Mouse (Mus musculus) layer of hippocampus, postnatal 25 days (tissue): ENCODE measurements around the gene Cybrd1. TPM values are rescaled to one million over a fixed set of nuclear protein-coding genes. Genes with fewer than 3 reads are reported as not detected.
A peak's percentile ranks its signal among the peaks of the same experiment; 100 is the strongest.

Experiments
- DNase-seq, 2 experiments: peaks; one replicate each; pipeline ENCODE4 v3.0.0; 2022; ENCODE audit warnings: mixed read lengths in 2 of 2, low spot score in 1 of 2; ENCODE audit errors: extremely low spot score in 1 of 2
- total RNA-seq, 2 experiments: library from RNA; stranded (reverse); gene quantifications; 2 replicates each; pipeline ENCODE4 v1.2.3; 2021

The Cybrd1 gene
- total RNA-seq = 1 to 10 TPM; 4.5 to 5.4 TPM

- no peak for DNase-seq
These were observed at the start of gene Cybrd1 for GRCm38 (mm10) chr2:71117797-71118708. Gene Cybrd1, plus strand, starts transcription at chr2:71117923.

- no peak for DNase-seq
These were observed 46.1 kb upstream of the Cybrd1 start for GRCm38 (mm10) chr2:71071601-71072000.

GRCm38 (mm10) chr2:71073330-71073729, 44.4 kb upstream of the Cybrd1 start:
- no peak for DNase-seq

GRCm38 (mm10) chr2:71073828-71074227, 43.9 kb upstream of the Cybrd1 start:
- no peak for DNase-seq

- DNase-seq = peak in 1 of 2 experiments; percentile 24
These were observed 35.3 kb upstream of the Cybrd1 start for GRCm38 (mm10) chr2:71082416-71082815.

- DNase-seq = no peak
These were observed 34.1 kb upstream of the Cybrd1 start for GRCm38 (mm10) chr2:71083454-71084193.

- DNase-seq = no peak
These were observed 28.0 kb upstream of the Cybrd1 start for GRCm38 (mm10) chr2:71089766-71090165.

- DNase-seq = no peak
These were observed 26.9 kb upstream of the Cybrd1 start for GRCm38 (mm10) chr2:71090660-71091445.

GRCm38 (mm10) chr2:71096170-71096569, 21.6 kb upstream of the Cybrd1 start:
- DNase-seq = no peak

- no peak for DNase-seq
These were observed 15.0 kb upstream of the Cybrd1 start for GRCm38 (mm10) chr2:71102621-71103291.

GRCm38 (mm10) chr2:71103292-71103680, 14.4 kb upstream of the Cybrd1 start:
- no peak for DNase-seq

- no peak for DNase-seq
These were observed 13.0 kb upstream of the Cybrd1 start for GRCm38 (mm10) chr2:71104696-71105095.

- DNase-seq = no peak
These were observed 12.1 kb upstream of the Cybrd1 start for GRCm38 (mm10) chr2:71105469-71106215.

- DNase-seq = no peak
These were observed 10.5 kb upstream of the Cybrd1 start for GRCm38 (mm10) chr2:71107225-71107624.

- no peak for DNase-seq
These were observed 9.2 kb upstream of the Cybrd1 start for GRCm38 (mm10) chr2:71108541-71108940.

- no peak for DNase-seq
These were observed 4.1 kb upstream of the Cybrd1 start for GRCm38 (mm10) chr2:71113489-71114171.

GRCm38 (mm10) chr2:71116151-71116550, 1.6 kb upstream of the Cybrd1 start:
- DNase-seq = no peak

GRCm38 (mm10) chr2:71120844-71121243, 3.1 kb downstream of the Cybrd1 start:
- peak in 1 of 2 experiments; percentile 36 for DNase-seq

GRCm38 (mm10) chr2:71121406-71121805, 3.7 kb downstream of the Cybrd1 start:
- no peak for DNase-seq
